Mouse (Mus musculus): ENCODE measurements at regions not wholly inside any gene's neighbourhood (a gene's known extent, or its start where the extent isn't known, plus 50 kb on each side); places are given as distances from the start of the nearest gene placed in this dataset.

- DNase-seq (ENCODE audit: low spot score): no peak
Measured at GRCm38 (mm10) chr9:59232682-59233081, 58.7 kb upstream of the Adpgk start.

GRCm38 (mm10) chr9:59231947-59232346 lies 59.4 kb upstream of the Adpgk start:
- no peak for DNase-seq (ENCODE audit: low spot score)

GRCm38 (mm10) chr9:59231186-59231585 lies 60.2 kb upstream of the Adpgk start:
- DNase-seq (ENCODE audit: low spot score): no peak

- DNase-seq (ENCODE audit: low spot score): no peak
Measured at GRCm38 (mm10) chr9:59230161-59230560, 61.2 kb upstream of the Adpgk start.

GRCm38 (mm10) chr9:59227948-59228347 lies 63.4 kb upstream of the Adpgk start:
- DNase-seq (ENCODE audit: low spot score): no peak

- no peak for DNase-seq (ENCODE audit: low spot score)
Measured at GRCm38 (mm10) chr9:59226361-59226760, 65.0 kb upstream of the Adpgk start.

GRCm38 (mm10) chr9:59219277-59219676 lies 72.1 kb upstream of the Adpgk start:
- DNase-seq (ENCODE audit: low spot score): no peak

GRCm38 (mm10) chr9:59202654-59203514 lies 88.5 kb upstream of the Adpgk start:
- no peak for DNase-seq (ENCODE audit: low spot score)

GRCm38 (mm10) chr9:59199495-59200196 lies 91.7 kb upstream of the Adpgk start:
- no peak for DNase-seq (ENCODE audit: low spot score)

- DNase-seq (ENCODE audit: low spot score): peak; percentile 45
Measured at GRCm38 (mm10) chr9:59198221-59198875, 93.0 kb upstream of the Adpgk start.

- no peak for DNase-seq (ENCODE audit: low spot score)
Measured at GRCm38 (mm10) chr9:59197506-59197905, 93.9 kb upstream of the Adpgk start.

- no peak for DNase-seq (ENCODE audit: low spot score)
Measured at GRCm38 (mm10) chr9:59193971-59194370, 97.4 kb upstream of the Adpgk start.

GRCm38 (mm10) chr9:59189141-59189540 lies 102.2 kb upstream of the Adpgk start:
- peak; percentile 66 for DNase-seq (ENCODE audit: low spot score)

- DNase-seq (ENCODE audit: low spot score): no peak
Measured at GRCm38 (mm10) chr9:59188411-59188810, 102.9 kb upstream of the Adpgk start.

GRCm38 (mm10) chr9:59186326-59186725 lies 105.0 kb upstream of the Adpgk start:
- peak; percentile 22 for DNase-seq (ENCODE audit: low spot score)

GRCm38 (mm10) chr9:59184089-59184488 lies 107.3 kb upstream of the Adpgk start:
- no peak for DNase-seq (ENCODE audit: low spot score)

- DNase-seq (ENCODE audit: low spot score): no peak
Measured at GRCm38 (mm10) chr9:59182906-59183305, 108.5 kb upstream of the Adpgk start.

- no peak for DNase-seq (ENCODE audit: low spot score)
Measured at GRCm38 (mm10) chr9:59182490-59182889, 108.9 kb upstream of the Adpgk start.

GRCm38 (mm10) chr9:59171576-59171975 lies 119.8 kb upstream of the Adpgk start:
- no peak for DNase-seq (ENCODE audit: low spot score)

GRCm38 (mm10) chr9:59163390-59163976 lies 127.2 kb upstream of the Neo1 start:
- peak; percentile 22 for DNase-seq (ENCODE audit: low spot score)

GRCm38 (mm10) chr9:59162954-59163353 lies 126.7 kb upstream of the Neo1 start:
- DNase-seq (ENCODE audit: low spot score): peak; percentile 53

GRCm38 (mm10) chr9:59157663-59158062 lies 121.4 kb upstream of the Neo1 start:
- no peak for DNase-seq (ENCODE audit: low spot score)
